Mouse (Mus musculus) bone marrow, adult 2 months (tissue): ENCODE data around the gene Plekhj1.

Experiments used
- CTCF ChIP-seq: fragments of 200-500 bp; IDR thresholded peaks from 2 replicates; pipeline ENCODE4 v1.5.1; 2011; ENCODE audit warnings: low read length, control low read depth; ENCODE audit not compliant: control insufficient read depth, insufficient read depth
- POLR2A ChIP-seq: fragments of 200-500 bp; IDR thresholded peaks from 2 replicates; pipeline ENCODE4 v1.6.1; 2011; ENCODE audit warnings: low read depth, mild to moderate bottlenecking, control low read depth, low read length, borderline replicate concordance; ENCODE audit not compliant: control insufficient read depth

- TF ChIP-seq CTCF (no peak), POLR2A (no peak)
These were observed 21.0 kb upstream of the Plekhj1 start for GRCm38 (mm10) chr10:80819406-80819805.
